Mouse (Mus musculus) gastrocnemius, adult 8-10 months (tissue): Measurements from ENCODE around the gene Tbc1d20. TPM values are rescaled to one million over a fixed set of nuclear protein-coding genes. Genes with fewer than 3 reads are reported as not detected.
"Not testable (repeated sequence)": the region's sequence is repeated elsewhere in the genome, so short reads cannot be mapped to it uniquely, and the experiment has no call there.

Source experiments
- DNase-seq, 2 experiments: peaks; one replicate each; pipeline ENCODE4 v3.0.0; 2022; ENCODE audit warnings: low spot score in 2 of 2
- total RNA-seq, 4 experiments: library from RNA; stranded (reverse); gene quantifications; 2 replicates each; pipeline ENCODE4 v1.2.4; 2022

The Tbc1d20 gene
- 10 to 100 TPM; 18.4 to 27.9 (median 24.9) TPM for total RNA-seq

DNA sequence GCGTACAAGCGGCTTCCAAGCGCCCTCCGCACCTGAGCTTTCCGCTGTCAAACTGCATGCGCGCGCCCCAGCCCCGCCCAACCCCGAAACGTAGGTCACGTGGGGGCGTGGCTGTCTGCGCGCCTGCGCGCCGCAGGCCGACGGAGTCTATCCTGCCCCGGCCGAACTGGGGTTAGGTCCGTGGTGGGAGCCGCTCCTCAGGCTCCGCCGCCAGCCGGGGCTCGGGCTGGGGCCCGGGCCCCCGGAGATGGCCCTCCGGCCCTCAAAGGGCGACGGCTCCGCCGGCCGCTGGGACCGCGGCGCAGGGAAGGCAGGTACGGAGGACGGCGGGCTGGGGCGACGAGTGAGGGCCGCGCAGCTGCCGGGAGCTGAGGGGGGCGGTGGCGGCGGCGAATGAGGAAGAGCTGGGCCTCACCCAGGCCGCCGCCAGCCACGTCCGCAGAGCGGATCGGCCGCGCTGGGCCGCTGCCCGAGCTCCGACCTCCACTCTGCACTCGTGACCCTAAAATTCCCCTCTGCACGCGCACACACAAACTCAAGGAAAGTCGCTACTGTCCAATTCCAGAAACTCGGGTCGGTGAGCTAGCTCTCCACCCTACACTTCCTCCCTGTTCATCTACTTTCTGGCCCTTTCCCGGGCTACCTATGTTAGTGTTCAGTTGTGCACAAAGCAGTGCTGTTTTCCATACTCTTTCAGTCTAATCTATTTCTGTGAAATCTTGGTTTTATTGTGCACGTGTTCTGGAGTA, at the start of gene Tbc1d20:
TSS of gene Tbc1d20 (plus strand) at position 102 of the 749 bp plus-strand sequence.
- peak; percentile 77 to 85 for DNase-seq

GRCm38 (mm10) chr2:152247213-152247612, 46.4 kb upstream of the Tbc1d20 start:
- no peak for DNase-seq

- DNase-seq = no peak
Measured at GRCm38 (mm10) chr2:152250511-152250910, 43.1 kb upstream of the Tbc1d20 start.

GRCm38 (mm10) chr2:152259739-152260138, 33.9 kb upstream of the Tbc1d20 start:
- no peak for DNase-seq

DNA sequence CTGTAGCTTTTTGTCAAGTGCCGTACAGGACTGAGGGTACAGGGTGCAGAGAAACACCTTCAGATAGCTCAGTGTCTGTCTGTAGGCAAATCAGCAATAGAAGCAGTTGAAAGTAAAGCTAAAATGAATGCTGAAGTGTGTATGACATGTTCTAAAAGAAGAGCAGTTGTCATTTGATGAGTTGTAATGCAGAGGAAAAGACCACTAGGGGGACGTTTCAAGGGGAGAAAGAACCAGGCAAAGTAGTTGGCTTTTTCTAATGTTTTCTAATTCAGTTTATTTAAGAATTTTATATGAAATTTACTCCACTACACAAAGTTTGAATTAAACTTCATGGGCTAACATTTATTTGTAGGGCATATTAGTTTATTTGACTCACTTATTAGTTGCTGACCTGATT, 20.0 kb upstream of the Tbc1d20 start:
- no peak for DNase-seq

- DNase-seq = no peak
Measured at GRCm38 (mm10) chr2:152281407-152281806, 12.2 kb upstream of the Tbc1d20 start.

DNA sequence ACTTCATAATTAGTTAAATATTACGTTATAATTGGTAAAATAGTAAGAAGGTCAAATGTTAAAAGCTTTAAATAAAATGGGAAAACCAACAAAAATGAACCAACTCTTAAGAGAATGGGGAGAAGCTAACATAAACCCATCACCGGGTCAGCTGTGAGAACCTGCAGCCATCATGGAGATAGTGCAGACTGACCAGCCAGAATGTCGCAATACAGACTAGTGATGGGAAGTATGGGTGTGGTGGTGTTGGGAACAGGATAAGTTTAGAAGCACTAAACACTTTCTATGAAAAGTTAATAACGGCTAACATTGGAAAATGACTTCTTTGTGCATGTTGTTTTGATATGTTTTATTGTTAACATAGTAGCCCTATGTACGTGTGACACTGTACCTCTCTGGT, 6.1 kb upstream of the Tbc1d20 start:
- DNase-seq = no peak

DNA sequence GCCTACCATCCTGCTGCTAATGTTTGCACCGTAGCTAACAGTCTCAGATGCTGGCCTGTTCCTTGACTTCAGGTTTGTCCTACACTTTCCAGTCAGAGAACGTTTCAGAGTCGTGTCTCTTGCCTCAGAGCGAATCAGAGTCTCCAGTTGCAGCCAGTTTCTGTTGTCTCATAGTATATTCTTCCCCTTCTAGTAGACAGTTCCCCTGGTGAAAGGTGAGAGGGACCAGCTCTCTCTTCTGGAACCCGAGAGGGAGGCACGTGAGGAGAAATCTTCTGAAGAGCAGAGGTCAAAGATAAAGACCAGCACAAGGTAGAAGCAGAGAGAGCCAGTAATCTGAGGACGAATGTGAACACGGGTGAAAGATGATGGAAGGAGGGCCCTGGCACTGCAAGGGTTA, 5.6 kb upstream of the Tbc1d20 start:
- no peak for DNase-seq

GRCm38 (mm10) chr2:152289623-152290022, 4.0 kb upstream of the Tbc1d20 start:
- not testable (repeated sequence) for DNase-seq

GRCm38 (mm10) chr2:152292475-152292874, 1.2 kb upstream of the Tbc1d20 start:
- no peak for DNase-seq

GRCm38 (mm10) chr2:152293179-152293726, 375 bp upstream of the Tbc1d20 start:
- DNase-seq = no peak

- no peak for DNase-seq
Measured at GRCm38 (mm10) chr2:152294541-152294940, 913 bp downstream of the Tbc1d20 start.

GRCm38 (mm10) chr2:152302862-152303261, 9.2 kb downstream of the Tbc1d20 start:
- no peak for DNase-seq

DNA sequence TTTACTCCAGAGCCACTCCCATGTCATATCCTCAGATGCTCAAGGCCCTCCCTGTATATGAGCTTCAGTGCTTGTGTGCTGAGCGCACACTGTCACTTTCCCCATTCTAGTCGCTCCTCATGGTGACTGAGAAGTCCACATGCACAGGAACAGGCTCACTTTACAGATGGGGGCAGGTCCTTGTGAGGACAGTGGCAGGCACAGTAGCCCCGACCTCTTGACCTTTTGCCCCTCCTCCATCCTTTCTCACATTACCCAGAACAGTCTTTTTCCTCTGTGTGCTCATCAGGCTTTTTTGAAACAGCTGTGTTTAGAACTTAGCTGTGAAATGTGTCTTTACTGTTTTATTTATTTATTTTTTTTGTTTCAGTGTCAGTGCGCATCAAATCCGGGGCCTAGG, 10.2 kb downstream of the Tbc1d20 start:
- DNase-seq = no peak

GRCm38 (mm10) chr2:152305480-152305879, 11.9 kb downstream of the Tbc1d20 start:
- DNase-seq = no peak

- DNase-seq = no peak
Measured at GRCm38 (mm10) chr2:152307186-152307585, 13.6 kb downstream of the Tbc1d20 start.

DNA sequence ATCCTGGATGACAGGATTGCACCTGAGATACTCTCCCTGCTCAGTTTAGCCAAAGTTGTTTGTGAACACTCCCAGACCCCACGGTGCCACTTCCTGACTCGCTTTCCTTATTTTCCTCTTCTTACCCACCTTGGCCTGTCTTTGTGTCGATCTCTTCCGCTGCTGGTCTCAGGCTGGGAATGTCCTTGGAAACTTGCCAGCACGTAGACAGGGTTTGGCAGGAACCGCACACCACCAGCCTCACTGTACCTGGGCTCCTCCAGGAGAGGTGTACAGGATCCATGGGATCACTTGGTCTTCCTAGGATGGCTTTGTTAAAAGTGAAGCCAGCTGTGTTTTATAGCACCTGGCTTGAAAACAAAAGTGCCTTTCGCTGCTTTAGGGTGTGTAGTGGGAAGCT, 19.4 kb downstream of the Tbc1d20 start:
- no peak for DNase-seq

DNA sequence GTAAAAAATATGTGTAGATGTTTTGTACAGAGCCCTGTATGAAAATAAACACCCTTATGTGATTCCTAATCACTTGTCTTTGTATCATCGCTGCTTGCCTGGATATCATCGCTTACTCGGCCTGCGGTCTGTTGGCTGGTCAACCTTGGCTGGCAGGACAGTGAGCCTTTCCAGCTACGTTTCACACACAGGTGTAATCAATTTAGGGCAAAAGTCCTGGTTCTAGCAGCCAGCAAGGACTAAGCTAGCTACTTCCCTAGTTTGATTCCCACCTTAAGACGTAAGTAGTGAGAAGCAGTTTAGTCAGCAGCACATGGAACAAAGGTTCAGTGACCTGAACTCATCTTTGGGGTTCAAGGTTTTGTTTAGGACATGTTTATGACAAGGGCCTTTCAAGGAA, 20.3 kb downstream of the Tbc1d20 start:
- DNase-seq = no peak

DNA sequence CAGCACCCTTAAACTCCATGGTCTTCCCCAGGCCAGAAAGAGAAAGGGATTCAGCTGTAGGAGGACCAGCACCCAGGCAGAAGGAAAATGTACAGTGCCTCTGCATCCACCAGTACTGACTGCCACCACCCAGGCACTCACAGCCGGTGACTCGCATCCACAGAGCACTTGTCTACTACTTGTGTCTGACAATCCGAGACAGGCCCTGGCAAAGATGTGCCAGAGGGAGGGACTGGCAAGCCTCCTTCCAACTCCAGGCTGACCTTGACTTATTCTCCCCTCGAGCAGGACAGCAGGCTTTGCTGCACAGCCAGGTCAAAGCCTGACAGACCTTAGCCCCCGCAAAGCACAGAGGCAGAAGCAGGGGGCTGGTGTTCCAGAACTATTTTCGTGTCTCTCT, 23.4 kb downstream of the Tbc1d20 start:
- no peak for DNase-seq

DNA sequence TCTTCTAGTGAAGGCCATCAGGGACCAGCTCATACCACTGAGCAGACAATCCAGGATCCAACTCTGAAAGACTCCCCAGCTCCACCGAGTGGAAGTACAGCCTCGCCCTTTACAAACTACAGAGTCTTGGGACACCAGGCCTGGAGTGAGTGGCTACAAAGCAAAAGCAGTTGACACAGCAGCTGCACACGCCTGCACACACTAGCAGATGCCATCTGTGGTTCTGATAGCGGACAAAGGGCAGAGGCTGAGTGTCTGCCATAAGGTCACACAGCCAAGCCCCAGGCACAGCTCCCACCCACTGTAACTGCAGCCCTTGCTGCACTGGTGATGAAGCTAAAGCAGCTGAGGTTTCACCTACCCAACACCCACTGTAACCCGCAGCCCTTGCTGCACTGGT, 27.9 kb downstream of the Tbc1d20 start:
- no peak for DNase-seq

DNA sequence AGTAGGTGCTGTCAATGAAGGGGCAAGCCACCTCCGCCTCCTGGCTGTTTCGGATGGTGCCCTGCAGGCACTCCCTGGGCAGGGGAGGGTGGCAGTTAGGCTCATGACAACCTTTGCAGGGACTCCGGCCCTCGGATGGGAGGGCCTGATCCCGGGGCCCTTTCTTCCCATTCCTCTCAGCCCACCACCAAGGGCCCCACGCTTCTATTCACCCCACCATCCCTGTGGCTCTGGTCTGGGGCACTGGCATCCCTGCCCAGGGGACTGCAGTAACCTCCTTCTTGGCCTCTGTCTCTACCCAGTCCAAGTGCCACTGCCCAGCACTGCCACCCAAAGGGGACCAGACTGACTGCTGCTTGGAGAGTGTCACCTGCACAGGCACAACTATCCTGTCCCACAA, 28.6 kb downstream of the Tbc1d20 start:
- no peak for DNase-seq

- DNase-seq = no peak
Measured at GRCm38 (mm10) chr2:152323971-152324370, 30.3 kb downstream of the Tbc1d20 start.

GRCm38 (mm10) chr2:152324842-152325241, 31.2 kb downstream of the Tbc1d20 start:
- no peak for DNase-seq
